Mouse (Mus musculus): ENCODE results near the gene Gm49322.
A peak's percentile ranks its signal among the peaks of the same experiment; 100 is the strongest.

Gm49322 gene

DNA sequence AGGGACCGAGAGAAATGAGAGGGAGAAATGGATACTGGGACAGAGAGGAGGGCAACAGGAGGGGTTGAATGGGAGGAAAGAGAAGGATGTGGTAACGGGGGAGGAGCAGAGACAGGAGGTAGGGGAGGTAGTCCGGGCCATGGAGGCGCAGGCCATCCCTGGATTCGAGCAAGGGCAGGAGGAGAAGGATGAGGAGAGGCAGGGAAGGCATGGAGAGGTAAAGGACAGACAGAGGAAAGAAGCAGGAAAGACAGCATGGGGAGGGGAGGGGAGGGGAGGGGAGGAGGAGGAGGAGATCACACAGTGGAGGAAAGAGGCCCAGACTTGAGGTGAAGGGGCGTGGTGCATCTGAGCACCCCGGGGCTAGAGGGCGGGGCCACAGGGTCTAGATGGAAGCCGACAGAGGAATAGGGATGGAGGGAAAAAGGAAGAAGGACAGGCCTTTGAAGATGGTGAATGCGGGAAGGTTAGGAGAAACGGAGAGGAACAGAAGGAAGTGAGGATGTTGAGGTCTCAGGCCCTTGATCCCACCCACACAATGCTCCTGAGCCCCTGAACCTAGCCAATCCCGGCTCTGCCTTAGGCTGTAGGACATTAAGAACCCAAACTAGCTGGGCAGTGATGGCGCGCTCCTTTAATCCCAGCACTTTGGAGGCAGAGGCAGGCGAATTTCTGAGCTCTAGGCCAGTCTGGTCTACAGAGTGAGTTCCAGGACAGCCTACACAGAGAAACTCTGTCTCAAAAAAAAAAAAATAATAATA lies 51.2 kb downstream of the Gm49322 start, which contains the start of gene Btbd2:
Gene Btbd2 (minus strand): TSS at position 209 of the 761 bp plus-strand sequence.
- DNase-seq = no peak

DNA sequence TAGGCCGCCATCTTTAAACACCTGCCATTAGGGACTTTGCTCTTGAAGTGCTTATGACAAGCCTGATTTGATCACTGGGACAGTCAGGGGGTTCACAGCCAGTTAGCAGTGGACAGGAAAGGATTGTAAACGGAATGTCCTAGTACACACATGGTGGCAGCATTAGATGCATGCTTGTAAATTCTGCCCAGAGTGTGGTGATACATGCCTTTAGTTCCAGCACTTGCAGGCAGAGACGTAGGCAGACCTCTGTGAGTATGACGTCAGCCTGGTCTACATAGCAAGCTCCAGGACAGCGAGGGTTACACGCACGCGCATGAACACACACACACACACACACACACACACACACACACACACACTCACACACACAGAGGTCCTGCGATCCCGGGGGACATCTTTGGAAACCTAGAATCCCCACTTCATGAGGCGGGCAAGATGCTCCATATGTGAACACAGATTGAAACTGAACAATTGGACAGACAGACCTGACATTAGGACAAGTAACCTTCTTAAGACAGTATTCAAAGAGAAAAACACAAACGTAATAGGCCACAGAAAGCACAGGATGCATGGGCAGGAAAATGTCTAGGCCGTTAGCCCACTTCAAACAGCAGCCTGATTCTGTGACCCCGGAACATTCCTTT lies 52.5 kb downstream of the Gm49322 start:
- DNase-seq = no peak

DNA sequence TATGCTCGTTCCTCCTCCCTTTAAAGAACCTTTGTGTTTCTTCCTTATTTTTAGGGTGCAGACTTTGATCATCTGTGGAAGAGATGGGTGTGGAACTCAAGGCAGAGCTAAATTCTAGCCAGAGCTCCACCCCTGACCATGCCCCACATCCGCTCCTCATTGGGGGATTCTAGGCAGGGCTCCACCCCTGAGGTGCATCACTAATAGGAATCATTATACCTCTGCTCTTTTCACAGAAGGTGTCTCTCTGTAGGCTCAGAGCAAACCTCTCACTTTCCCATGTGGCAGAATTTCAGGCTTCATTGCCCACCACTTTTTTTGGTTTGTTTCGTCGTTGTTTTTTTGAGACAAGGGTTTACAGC lies 53.0 kb downstream of the Gm49322 start:
- no peak for DNase-seq

DNA sequence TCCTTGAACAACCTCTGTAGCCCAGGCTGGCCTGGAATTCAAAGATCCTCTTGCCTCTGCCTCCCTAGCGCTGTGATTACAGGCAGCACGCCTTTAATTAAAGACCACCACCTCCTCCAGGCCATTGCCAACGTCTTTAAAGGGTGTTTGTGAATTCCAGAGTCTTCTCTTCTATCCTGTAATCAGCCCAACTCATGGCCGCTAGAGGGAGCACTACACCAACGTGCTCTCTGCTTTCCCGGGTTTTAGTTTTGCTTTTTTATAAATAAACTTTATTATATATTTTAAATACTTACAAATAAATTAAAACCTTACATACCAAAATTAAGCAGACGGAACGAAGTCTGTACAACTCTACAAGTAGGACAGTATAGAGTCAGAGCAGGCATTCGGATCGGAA lies 53.4 kb downstream of the Gm49322 start:
- peak; percentile 92 for DNase-seq

DNA sequence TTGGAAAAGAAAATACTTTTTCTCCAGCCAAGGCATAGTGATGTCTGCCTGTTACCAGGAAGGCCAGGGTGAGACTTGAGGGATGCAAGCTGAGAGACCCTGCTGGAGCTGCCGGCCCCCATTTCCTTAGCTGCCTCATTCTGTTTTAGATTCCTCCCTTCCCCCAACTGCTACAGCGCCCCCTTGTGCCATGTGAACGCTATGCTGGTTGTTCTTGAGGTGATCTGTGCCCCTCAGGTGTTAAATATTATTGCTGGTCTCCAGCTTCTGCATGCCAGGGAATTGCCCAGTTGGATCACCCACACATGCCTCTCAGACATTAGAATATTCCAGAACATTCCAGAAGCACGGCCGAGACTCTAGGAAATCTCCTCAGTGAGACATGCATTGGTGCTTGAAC lies 55.3 kb downstream of the Gm49322 start:
- peak; percentile 72 for DNase-seq

DNA sequence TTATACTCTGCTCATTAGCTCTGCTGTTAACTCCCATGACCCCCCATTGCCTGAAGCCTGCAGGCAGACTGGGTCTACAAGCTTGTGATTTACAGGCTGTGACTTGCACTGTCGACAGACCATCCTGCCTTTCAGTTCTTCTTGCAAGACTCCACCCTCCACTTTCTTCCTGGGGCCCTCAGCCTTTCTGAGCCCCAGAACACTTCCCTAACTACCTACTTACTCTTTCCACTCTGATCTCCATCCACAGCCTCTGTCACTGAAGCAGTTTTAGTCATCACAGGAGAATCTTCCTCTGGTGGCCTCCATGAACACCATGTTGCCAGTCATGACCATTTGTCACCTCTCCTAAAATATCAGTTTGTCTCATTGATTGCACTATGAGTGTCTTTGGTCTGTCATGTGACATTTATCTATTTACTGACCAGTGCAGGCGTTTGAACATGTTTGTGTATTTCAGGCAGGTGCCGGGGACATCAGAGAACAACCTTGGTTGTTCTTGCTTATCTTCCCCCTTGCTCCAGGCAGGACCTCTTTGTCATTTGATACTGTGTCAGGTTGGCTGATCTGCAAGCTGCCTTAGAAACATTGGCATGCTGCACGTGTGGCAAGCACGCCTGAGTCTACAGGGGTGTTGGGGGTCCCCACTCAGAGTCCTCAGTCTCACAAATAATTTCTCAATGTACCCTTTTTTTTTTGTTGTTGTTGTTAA lies 57.8 kb downstream of the Gm49322 start:
- no peak for DNase-seq

DNA sequence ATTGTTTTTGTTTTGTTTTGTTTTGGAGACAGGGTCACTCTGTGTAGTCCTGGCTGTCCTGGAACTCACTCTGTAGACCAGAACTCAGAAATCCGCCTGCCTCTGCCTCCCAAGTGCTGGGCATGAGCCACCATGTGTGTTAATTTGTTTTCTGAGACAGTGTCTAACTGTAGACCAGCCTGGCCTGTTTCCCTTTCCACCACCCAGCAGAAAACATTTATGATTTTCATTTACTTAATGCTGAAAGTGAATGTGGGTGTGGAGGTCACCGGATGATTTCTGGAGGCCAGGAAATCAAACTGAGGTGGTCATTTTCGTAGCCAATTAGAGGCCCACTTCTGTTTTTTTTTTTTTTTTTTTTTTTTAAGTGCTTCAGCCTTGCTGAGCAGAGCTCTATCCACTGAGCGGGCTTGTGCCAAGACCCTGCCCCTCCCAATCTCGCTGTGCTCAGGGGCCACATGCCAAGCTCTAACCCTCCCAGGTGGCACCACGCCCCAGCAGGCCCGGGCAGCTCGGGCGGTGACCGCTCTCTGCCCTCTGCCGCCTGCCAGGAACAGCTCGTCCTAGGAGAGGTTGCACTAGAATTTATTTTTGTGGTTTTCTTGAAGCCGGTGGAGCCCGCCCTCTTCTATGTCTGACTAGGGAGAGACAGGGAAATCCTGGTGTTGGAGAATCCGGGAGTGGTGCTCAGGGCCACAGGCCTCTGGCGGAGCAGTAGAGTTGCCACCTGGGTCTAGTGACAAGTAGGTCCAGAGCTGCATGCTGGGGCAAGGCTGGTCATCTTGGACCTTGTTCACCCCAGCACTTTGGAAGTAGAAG lies 58.6 kb downstream of the Gm49322 start:
- DNase-seq = peak; percentile 92

DNA sequence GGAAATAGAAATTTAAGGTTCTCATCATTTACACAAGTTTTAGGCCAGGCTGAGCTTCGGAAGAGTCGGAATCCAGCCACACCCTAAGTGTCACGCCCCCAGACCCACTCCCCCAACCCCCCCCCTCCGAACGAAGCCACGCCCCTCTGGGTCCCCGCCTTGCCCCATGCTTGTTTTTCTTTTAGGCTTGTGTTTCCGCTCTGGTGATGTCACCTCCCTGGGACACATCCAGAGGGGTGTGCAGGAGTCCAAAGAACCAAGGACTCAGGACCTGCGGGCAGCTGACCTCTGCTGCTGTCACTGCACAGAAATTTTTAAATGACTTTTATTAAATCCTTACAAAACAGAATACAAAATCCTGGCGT lies 59.2 kb downstream of the Gm49322 start:
- peak; percentile 84 for DNase-seq

Measured in lung, postnatal 14 days (tissue).